Mouse (Mus musculus): ENCODE data around the gene Fam133b.
"Not testable (repeated sequence)": the region's sequence is repeated elsewhere in the genome, so short reads cannot be mapped to it uniquely, and the experiment has no call there.

Gene Fam133b

DNA sequence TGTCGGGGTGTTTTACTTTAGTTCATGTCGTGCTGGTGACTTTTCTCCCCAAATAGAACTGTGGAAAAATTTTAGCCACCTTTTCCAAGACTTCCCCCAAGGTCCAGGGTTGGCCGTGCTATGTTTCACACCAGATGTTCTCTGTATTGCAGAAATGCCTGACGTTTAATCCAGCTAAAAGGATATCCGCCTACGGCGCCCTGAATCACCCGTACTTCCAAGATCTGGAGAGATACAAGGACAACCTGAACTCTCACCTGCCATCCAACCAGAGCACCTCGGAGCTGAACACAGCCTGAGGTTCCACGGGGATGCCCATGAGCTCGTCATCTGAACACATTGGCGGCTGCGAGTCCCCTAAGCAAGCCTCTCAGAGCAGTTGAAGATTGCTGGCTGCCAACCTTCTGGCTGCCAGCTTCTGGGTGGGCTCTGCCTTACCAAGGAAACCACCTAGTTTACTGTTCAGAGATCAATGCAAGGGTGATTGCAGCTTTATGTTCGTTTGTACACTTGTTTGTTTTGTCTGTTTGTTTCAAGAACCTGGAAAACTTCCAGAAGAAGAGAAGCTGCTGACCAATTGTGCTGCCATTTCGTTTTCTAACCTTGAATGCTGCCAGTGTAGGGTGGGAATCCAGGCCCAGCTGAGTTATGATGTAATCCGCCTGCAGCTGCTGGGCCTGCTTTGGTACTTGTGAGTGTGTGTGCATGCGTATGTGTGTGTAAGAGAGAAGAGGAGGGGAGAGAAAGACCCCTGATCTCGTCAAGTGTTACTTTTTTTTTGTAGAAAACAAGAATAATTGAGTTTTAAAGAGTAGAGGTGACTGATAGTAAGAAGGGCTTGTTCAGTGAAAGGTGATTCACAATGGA lies 22.9 kb upstream of the Fam133b start:
- DNase-seq (ENCODE audit: low spot score) = no peak

DNA sequence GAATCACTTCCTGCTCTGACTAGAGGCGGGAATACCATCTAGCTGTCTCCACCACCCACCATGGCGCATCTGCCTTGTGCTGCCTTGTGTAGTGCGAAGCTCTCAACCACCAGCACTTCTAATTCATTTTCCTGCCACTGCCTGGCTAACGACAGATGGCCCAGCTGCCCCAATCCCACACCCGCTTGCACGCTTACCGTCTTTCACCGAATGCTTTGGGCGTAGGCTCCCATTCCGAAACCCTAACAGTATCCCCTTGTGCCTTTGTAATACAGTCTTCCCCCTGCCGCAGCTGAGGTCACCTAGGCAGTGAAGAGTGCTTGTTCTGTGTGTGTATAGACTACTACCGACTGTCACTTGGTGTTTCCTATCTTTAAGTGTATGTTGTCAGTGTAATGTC lies 21.9 kb upstream of the Fam133b start:
- DNase-seq (ENCODE audit: low spot score) = no peak

DNA sequence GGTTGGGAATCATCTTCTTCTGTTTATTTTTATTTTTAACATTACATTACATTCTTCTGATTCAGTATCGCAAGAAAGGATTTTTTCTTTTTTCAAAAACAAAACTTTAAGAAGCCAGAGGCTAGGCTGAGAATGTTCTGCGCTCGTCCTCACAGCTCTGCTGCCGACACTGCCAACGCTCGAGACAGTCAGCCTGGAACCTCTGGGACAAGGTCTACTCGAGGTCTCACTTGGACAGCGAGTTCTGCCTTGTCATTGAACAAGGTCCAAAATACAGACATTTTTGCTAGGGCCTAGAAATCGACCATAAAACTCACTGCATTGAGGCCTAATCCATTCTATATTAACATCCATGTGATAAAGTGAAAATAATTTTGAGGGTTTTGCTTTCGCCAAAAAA lies 20.8 kb upstream of the Fam133b start:
- DNase-seq (ENCODE audit: low spot score) = no peak

DNA sequence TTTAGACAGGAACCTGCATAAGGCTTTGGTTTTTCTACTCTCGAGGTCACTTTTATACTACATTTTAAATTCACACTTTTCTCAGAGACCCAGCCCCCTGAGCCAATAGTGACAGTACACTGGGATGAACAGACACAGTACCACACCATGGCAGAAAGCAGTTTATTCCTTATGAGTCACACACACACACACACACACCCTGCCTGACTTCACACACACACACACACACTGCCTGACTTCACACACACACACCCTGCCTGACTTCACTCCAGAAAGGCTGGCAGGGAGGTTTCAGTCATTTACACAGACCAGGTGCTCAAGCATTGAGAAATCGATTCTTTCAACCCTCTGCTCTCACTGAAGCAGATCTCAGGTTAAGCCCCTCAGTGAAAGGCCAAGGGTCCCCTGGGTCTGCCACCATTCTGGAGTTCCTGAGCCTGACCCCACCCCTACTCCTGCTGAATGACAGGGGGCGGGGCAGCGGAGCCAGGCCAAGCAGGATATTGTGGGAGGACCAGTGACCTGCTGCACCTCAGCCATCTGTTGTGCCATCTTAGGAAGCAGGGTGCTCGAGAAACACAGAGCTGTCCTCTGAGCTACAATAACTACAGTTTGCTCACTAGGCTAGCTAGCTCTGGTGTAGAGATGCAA lies 16.5 kb upstream of the Fam133b start:
- DNase-seq (ENCODE audit: low spot score) = no peak

DNA sequence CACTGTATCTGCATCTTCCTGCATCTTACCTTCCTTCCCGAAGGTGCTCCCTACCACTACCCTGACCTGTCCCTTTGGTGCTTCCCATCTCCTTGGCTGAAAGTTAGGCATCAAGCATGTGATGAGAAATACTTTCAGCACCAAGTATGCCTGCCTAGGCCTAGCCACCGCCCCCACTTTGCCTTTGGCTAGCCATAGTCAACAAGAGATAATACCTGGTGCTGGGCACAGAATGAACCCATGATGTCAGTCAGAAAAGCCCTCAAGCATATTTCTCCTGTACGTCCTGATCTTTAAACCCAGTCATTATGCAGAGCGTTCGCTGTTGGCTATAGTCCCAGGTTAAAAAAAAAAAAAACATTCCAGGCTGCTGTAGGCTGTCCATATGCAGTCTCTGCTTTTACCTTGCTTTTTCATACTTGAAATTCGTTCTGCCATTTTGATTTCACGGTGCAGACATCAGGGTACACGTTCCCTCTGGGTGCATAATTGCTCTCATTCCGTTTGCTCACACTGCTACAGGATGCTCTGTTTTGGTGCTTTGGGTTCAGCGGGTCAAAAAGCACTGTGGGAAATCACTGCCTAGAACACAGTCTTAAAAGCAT lies 13.9 kb upstream of the Fam133b start:
- no peak for DNase-seq (ENCODE audit: low spot score)

DNA sequence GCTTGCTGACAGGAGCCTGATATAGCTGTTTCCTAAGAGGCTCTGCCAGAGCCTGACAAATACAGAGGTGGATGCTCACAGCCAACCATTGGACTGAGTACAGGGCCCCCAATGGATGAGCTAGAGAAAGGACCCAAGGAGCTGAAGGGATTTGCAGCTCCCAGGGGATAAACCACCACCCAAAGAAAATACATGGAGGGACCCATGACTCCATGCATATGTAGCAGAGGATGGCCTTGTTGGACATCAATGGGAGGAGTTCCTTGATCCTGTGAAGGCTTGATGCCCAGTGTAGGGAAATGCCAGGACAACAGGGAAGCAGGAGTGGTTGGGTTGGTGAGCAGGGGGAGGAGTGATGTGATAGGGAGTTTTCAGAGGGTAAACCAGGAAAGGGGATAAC lies 11.6 kb upstream of the Fam133b start:
- DNase-seq (ENCODE audit: low spot score) = not testable (repeated sequence)

DNA sequence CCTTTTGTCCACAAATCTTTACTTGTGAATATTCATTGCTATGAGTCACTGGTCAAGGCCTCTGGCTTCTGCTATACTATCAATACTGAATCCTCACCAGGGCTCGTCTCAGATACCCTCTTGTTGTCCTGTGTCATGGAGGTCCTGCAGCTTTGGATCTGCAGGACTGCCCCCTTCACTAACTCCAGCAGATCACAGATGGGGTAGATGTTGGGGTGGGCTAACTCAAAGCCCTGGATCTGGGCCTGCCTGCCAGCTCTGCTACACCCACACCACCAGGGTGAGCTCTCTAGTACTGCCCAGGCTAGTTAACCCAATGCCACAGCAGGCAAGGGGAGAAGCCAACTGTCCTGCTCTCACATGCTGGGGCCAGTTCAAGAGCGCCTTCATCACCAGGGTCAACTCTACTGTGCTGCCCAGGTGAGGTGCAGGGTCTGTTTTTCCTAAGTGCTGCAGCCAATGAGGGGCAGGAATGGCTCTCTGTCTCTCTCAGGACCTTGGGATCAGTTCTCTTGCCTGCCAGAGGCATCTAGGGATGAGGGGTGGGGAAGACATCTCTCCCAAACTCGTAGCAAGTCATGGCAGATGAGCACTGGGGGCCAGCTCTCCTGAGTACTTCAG lies 6.9 kb upstream of the Fam133b start:
- DNase-seq (ENCODE audit: low spot score) = no peak

DNA sequence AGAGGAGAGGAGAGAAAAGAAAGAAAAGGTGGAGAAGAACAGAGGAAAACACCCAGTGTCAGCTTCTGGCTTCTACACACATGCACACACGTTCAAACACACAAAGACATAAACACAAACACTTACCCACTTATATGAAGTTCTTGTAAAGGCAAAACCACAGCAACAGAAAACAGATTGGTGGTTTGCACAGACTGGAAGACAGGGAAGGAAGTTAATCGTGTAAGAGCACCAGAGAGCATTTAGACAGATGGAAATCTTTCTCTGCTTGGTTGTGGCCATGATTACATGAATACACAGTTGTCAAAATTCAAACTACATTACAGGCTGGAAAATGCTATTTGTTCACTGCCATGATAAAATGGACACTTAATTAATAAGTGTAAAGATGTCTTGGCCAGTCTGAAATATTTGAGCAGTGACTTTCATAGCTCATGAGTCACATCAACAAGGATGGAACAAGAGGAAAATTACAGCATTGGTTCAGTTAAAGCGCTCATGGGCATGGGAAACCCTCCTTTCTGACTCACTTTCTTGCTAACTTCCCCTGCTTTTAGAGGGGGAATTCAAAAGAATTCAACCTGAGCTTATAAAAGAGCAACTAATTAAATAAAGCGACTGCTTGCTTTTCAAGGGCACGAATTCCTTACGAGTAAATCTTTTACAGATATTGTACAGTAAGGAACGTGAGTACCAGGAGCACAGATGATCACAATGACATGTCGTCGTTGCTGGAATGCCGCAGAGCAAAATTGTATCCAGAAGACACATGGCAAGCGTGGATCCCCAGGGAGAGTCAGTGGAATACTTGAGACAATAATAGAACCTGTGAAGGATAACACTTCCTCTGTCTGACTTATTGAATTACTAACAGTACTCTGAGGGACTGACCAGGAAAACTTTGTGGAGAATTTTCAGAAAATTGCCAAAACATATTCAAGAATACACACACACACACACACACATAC lies 4.8 kb upstream of the Fam133b start:
- no peak for DNase-seq (ENCODE audit: low spot score)

DNA sequence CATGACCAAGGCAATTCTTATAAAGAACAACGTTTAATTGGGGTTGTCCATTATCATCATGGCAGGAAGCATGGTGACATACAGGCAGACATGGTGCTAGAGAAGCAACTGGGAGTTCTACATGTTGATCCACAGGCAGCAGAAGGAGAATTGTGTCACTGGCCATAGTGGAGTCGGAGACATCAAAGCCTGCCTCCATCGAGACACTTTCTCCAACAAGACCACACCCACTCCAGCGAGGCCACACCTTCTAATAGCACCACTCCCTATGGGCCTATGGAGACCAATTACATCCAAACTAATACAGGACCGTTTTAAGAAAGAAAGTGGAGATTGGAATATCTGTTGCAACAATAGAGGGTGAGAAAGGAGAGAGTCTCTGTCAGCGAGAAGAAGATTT lies 1.8 kb upstream of the Fam133b start:
- DNase-seq (ENCODE audit: low spot score) = no peak

DNA sequence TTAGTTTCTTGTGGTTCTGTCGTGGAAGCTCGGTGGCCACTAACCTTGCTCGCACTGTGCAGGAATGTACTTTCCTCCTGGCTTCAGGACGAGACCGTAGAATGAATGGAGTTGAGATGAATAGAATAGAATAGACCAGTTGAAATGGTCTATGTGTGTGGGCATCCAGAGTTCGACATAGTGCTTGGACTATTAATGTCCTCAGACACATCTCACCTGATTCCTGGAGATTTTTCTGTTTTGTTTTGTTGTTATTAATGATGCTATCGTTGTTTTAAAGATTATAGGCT lies 792 bp downstream of the Fam133b start:
- no peak for DNase-seq (ENCODE audit: low spot score)

DNA sequence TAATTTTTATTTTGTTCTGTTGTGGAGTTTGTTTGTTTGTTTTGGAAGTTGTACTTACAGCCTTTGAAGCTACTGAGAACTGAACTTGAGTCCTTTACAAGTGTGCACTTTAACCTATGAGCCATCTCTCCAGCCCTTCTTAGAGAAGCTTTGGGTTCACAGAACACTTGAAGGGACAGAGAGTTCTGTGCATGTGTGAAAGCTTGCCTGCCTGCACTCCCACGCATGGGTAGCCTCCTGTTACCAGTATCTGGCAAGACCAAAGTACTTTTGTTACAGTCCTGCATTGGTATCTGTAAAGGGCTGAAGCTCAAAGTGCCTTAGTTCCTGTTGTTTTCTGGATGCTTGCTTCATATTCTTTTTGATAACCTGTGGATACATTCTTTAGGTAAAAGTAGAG lies 2.6 kb downstream of the Fam133b start:
- DNase-seq (ENCODE audit: low spot score) = no peak

DNA sequence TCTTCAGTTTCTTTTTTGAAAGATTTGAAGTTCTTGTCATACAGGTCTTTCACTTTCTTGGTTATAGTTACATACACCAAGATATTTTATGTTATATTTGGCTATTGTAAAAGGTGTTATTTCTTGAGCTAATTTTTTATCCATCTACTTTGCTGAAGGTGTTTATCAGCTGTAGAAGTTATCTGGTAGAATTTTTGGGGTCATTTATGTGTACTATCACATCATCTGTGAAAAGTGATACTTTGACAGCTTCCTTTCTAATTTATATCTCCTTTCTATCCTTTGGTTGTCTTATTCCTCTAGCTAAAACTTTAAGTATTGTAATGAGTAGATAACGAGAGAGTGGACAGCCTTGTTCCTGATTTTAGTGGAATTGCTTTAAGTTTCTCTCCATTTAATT lies 7.8 kb downstream of the Fam133b start:
- DNase-seq (ENCODE audit: low spot score) = no peak

DNA sequence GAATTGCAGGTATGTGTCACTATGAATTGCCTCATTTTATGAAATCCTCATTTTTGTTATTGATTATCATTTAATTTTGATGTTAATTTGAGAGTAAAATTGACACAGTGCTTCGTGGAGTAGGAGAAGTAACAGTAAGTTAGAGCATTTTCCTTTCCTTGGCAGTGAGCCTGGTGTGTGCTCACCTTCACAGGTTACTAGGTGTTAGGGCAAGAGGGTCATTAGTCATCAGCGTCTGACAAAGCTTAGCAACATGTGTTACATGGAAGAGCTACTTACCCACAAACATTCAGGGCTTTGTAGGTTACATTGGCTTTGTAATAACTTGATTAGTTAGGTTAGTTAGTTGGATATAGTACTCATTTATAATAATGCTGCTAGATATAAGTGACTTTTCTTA lies 10.6 kb downstream of the Fam133b start:
- DNase-seq (ENCODE audit: low spot score) = no peak

DNA sequence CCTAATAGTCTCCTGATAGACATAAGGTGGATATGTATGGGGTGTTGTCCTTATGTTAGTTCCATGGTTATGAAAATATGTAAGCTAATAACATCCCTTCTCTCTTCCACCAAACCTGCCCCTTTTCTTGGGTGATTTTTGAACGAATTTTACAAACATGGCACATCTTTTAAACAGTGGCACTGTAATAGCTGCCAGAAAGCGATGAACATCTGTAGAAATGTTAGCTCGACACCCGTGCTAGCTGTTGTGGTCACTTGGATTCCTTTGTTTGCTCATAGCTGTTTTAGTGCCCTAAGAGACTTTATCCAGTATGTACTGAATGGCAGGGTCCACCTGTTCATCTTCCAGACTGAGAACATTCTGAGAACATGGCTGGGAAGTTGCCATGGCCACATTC lies 27.6 kb downstream of the Fam133b start, which contains the start of gene 1700109H08Rik:
Gene 1700109H08Rik, plus strand, starts transcription at position 301 of the 400 bp plus-strand sequence.
- DNase-seq (ENCODE audit: low spot score) = no peak

DNA sequence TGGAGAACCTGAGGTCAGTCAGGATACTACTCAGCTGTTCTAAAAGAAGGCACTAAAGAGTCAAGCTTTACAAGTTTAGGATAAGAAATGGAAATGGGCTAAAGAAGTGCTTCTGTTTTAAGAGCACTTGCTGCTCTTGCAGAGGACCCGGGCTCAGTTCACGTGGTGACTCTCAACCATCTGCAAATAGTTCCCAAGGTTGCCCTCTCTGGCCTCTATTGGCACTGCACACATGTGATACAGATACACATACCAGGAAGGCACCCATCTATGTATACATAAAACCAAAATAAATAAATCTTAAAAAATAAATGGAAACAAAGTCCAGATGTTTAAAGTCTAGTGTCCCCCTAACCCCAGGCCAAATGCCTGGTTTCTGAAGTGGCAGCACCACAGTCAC lies 31.2 kb downstream of the Fam133b start:
- no peak for DNase-seq (ENCODE audit: low spot score)

DNA sequence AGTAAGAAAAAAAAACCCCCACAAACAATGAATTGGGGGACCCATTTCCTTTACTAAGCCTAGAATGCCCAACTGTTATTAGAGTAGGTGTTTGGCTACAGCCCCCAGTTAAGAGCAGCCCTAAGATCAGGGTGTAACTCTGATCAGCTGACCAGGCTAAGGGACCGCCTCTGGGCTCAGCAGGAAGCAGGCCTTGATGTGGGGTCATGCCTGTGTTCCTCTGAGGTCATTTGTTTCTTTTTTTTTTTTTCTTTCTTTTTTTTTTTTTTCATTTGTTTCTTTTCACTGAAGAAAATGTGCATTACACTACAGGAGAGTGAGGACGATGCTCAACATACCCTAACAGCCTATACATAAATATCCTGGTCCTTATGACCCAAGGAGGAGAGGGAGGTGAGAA lies 34.3 kb downstream of the Fam133b start:
- no peak for DNase-seq (ENCODE audit: low spot score)

DNA sequence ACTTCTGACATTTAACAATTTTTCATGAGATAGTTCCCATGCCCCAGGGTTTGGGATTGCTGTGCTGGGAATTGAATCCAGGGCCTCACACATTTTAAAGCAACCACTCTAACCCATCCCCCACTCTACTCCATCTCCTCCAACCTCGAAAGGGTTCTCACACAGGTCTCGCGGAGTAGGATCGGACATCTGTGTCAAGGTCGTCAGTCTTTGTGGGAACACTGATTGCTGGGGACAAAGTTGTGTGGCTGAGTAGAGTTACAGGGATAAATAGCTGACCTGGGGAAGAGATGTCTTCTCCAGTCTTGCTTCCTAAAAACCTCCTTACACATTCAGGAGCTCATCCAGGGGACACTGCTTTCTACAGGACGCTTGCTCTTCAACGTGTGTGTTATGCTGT lies 35.4 kb downstream of the Fam133b start:
- DNase-seq (ENCODE audit: low spot score) = no peak

DNA sequence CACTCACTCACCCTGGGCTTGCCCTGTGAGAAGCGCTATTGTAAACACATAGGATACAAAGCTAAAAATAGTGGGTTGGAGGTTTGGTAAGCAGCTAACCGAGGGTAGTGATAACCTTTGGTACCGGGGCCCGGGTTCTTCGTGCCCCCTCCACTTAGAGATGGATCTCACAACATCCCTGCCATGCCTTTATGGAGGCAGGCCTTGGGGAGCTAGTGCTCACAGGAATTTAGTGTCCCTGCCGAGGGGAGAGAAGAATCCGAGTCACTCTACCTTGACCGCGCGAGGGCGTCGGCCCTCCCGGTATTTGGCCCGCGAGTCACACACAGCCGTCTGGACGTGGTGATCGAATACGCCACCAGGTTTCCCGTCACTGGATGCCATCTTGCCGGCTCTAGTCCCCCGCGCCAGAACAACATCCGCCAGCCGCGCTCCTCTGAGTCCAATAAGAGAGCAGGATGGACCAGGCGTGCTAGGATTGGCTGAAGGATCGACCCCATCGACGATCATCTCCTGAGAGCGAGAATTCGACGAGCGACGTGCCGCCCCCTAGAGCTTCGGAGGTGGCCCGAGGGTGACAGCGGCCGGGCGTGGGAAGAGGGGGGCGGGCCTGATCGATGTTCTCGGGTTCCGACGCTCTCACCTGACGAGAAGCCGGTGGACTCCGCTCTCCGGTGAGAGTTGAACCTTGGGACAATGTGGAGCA lies 52.2 kb downstream of the Fam133b start, which contains the start of gene Pex1:
Gene Pex1, plus strand, starts transcription at position 374 of the 706 bp plus-strand sequence.
- DNase-seq (ENCODE audit: low spot score) = peak; percentile 95

DNA sequence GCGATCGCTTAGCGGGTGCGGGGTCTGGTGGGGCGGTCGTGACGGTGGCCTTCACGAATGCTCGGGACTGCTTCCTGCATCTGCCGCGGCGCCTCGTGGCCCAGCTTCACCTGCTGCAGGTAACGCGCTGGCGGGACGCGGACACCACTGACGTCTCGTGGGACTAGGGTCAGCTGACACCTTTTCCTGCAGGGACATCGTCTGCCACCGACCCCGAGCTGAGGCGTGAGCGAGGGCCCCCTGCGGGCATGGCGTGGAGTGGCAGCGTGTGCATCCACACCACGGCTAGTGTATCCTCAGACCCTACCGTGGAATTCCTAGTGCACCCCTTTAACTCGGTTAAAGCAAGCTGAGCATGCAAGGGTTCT lies 52.8 kb downstream of the Fam133b start, which contains the start of gene Rbm48:
Gene Rbm48, minus strand, starts transcription at position 187 of the 368 bp plus-strand sequence.
- DNase-seq (ENCODE audit: low spot score) = peak; percentile 89

DNA sequence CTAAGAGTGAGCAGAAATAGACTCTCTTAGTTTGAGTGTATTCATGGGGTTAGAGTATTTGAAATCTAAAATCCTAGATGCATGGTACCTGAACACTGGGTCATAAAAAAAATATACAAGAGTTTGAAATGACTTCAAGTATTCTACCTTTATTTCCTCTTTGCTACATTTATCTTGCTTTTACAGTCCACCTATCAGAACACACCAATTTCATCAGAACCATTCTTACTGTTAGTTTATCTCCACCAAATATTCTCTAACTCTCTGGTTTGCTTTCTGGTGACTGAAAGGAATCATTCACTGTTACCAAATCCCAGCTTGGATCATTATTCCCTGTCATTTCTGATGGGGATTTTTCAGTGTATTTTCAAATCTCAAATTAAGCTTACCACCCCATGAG lies 53.5 kb downstream of the Fam133b start:
- DNase-seq (ENCODE audit: low spot score) = no peak

DNA sequence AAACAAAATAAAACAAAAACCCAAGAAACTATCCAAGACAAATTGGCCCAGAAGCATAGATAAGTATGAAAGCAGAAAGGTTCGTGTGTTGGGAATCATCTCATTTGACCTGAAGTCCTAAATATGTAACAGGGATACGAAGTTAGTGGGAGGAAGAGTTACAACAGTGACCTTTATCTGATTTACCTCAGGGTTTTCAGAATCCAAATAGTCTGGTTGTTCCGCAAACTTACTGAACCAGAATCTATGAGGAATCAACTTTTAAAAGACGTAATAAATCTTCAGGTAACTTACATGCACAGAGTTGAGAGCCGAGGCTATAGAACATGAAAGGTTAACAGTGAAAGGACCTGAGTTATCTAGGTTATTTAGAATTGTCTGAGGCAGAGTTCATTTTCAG lies 55.1 kb downstream of the Fam133b start:
- DNase-seq (ENCODE audit: low spot score) = no peak
